Mouse (Mus musculus) adrenal gland, adult 18-20 months (tissue): Measurements from ENCODE around the gene Caskin2. TPM values are rescaled to one million over a fixed set of nuclear protein-coding genes. Genes with fewer than 3 reads are reported as not detected.
"Not testable (repeated sequence)": the region's sequence is repeated elsewhere in the genome, so short reads cannot be mapped to it uniquely, and the experiment has no call there.

Source experiments
- DNase-seq, 2 experiments: peaks; one replicate each; pipeline ENCODE4 v3.0.0; 2021 to 2022; ENCODE audit warnings: low spot score in 2 of 2
- microRNA-seq, 2 experiments: library from miRNA; unstranded; fragments of <30 nt; microRNA quantifications; one replicate each; pipeline ENCODE4 v1.2.0; 2021; ENCODE audit warnings: borderline number of aligned reads in 2 of 2
- total RNA-seq, 2 experiments: library from RNA; stranded (reverse); gene quantifications; 1 replicate in 1 of 2; 2 replicates in 1 of 2; pipeline ENCODE4 v1.2.3; 2021

The Caskin2 gene
- total RNA-seq, 2 experiments from 2014 or later: 55.1 to 59.8 TPM

DNA sequence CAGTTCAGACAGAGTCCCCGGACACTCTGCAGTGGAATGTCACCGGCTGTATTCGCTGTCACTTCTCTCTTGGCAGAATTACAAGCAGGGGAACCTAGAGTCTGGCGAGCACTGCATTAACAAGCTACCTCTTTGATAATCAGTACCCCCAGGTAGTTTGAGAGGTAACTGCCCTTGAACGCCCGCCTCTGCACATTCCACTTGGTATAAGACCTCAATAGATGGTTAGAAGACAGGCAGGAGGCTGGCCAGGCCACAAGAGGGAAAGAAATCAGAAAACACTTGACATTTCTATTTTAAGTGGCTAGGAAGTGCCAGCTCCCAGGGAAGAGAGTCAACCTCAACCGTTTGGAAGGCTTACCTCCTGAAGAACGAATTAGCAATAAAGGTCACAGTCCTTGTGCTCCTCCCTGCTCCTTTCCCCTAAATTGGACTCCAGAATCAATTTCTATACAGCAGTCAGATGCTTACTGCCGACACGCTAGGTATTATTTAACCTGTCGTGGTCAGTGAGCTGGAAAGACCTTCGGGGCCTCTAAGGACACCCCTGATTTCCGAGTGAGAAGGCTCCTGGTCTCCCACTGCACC is 47.0 kb downstream of the Caskin2 start:
- DNase-seq: no peak

GRCm38 (mm10) chr11:115765607-115766141 is 47.8 kb downstream of the Caskin2 start:
- peak in 1 of 2 experiments; percentile 57 for DNase-seq

DNA sequence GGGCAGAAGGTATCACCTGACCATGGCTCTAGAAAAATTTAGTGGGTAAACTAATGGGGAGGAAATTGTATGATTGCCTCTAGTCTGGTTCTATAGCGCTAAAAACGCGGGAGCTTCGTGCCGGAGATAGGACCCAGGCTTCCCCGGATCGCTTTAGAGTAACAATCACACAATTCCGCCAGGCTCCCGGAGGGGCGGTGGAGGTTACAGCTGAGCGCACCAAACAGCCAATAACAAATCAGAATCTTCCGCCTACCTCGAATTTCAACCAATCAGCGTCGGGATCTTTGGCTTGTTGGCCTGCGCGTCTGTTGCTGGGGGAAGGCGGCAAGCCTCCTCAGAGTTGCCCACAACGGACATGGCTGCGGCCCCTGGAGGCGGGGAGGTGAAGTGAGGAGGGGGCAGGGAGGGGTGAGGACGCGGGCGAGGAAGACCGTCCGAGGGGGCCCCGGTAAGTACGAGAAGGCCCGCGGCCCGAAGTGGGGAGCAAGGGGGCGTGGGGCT is 48.3 kb downstream of the Caskin2 start, which contains the start of gene Tmem94:
Tmem94 (plus strand) TSS at position 331 of the 504 bp plus-strand sequence.
- peak; percentile 95 to 97 for DNase-seq

DNA sequence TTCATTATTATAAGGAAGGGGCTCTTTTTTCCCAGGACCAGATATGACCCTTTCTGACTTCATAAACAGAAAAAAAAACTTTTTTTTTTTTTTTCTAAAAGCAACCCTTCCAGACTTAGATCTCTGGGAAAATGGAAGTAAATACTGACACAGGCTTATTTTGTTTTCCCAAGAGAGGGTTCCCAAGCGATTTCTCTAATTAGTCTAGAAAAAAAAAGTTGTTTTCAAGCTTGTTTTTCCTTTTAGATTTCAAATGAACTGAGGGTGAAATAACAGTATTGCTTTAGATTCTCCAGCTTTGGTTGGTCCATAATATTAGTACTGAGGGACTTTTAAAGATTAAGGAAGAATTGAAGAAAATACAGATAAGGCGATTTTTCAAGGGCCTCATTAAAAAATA is 48.7 kb downstream of the Caskin2 start:
- no peak for DNase-seq

DNA sequence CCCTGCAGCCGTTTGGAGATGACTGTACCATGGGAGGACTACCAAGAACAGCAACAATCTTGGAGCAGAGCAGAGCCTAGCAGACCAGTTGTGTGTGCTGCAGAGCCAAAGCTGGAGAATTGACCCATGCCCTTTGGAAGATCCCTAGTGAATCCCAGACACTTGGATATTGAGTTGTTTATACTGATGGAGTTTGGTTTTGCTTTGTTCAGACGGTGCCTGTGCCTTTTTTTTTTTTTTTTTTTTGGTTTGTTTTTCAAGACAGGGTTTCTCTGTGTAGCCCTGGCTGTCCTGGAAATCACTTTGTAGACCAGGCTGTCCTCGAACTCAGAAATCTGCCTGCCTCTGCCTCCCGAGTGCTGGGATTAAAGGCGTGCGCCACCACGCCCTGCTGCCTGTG is 51.3 kb downstream of the Caskin2 start:
- DNase-seq: not testable (repeated sequence)

DNA sequence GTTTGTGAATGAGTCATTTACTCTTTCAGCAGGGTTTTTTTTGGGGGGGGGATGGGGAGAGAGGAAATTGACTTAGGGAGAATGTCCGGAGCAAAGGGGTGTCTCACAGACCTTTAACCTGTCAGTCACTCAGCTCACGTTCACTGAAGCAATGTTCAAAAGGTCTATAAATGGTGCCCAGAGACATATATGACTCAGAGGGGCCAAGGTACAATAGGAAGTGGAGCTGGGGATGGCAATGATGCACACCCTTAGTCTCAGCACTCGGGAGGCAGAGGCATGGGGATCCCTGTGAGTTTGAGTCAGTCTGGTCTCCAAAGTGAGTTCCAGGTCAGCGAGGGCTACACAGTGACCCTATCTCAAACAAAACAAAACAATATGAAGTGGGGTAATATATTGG is 60.0 kb downstream of the Caskin2 start:
- DNase-seq: no peak

DNA sequence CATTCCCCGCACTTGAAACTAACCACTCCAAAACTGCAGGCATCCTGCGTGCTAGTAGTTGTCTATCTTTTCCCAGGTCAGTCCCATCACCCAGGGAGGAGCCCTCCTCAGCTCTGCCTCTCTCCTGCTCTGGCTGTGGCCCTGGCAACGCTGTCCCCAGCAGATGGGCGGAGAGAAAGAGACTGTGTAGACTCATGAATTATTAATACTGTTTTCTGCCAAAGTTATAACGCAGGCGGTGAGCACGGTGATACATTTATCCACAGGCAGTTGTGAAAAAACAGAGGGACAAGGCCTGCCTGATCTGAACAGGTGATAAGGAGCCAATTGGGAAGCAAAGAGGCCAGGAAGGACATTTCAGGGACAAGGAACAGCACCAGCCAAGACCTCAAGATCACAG is 60.8 kb downstream of the Caskin2 start:
- DNase-seq: no peak

GRCm38 (mm10) chr11:115751725-115752124 is 61.7 kb downstream of the Caskin2 start:
- no peak for DNase-seq

GRCm38 (mm10) chr11:115749834-115750233 is 63.6 kb downstream of the Caskin2 start:
- DNase-seq: no peak

Small RNAs within 50 kb of the gene (microRNA-seq; reads per million reads assigned to microRNA genes)
- 0 to 0.95 reads per million in 2 experiments for gene Mir5621

Other genes starting within 250 kb of the Caskin2 start
- gene Nup85, start 249.2 kb downstream of the Caskin2 start, total RNA-seq: 10 to 100 TPM; 33.2 to 43.0 TPM
- 100 to 1,000 TPM; 105 to 107 TPM for gene Mrps7, start 209.7 kb downstream of the Caskin2 start, total RNA-seq
- 10 to 100 TPM; 25.6 to 27.0 TPM for gene Gga3, start 209.6 kb downstream of the Caskin2 start, total RNA-seq
- gene Mif4gd, start 200.7 kb downstream of the Caskin2 start, total RNA-seq: 100 to 1,000 TPM in 1 of 2 experiments, 10 to 100 TPM in 1; 85.4 to 145 TPM
- gene Slc25a19, start 185.3 kb downstream of the Caskin2 start, total RNA-seq: 100 to 1,000 TPM; 108 to 204 TPM
- 100 to 1,000 TPM in 1 of 2 experiments, 10 to 100 TPM in 1; 97.2 to 132 TPM for gene Grb2, start 105.0 kb downstream of the Caskin2 start, total RNA-seq
- 10 to 100 TPM; 57.3 to 70.3 TPM for gene Tmem94, start 48.2 kb downstream of the Caskin2 start, total RNA-seq
- 10 to 100 TPM; 15.5 to 20.3 TPM for gene Tsen54, start 1.1 kb upstream of the Caskin2 start, total RNA-seq
- 1 to 10 TPM; 5.8 to 8.0 TPM for gene Llgl2, start 10.4 kb upstream of the Caskin2 start, total RNA-seq
- gene Myo15b, start 44.8 kb upstream of the Caskin2 start, total RNA-seq: not detected
- under 1 TPM in 1 of 2 experiments, not detected in 1; 0.74 TPM for gene Smim5, start 86.3 kb upstream of the Caskin2 start, total RNA-seq
- not detected for gene Smim6, start 98.4 kb upstream of the Caskin2 start, total RNA-seq
- 10 to 100 TPM; 37.3 to 47.6 TPM for gene Sap30bp, start 119.6 kb upstream of the Caskin2 start, total RNA-seq
- gene Recql5, start 119.8 kb upstream of the Caskin2 start, total RNA-seq: 10 to 100 TPM; 17.1 to 27.1 TPM
- 1 to 10 TPM; 3.1 to 3.7 TPM for gene Itgb4, start 161.1 kb upstream of the Caskin2 start, total RNA-seq
- gene Galk1, start 199.1 kb upstream of the Caskin2 start, total RNA-seq: 10 to 100 TPM; 26.8 to 33.1 TPM
- gene H3f3b, start 214.3 kb upstream of the Caskin2 start, total RNA-seq: 100 to 1,000 TPM; 248 to 269 TPM
- gene Unk, start 216.7 kb upstream of the Caskin2 start, total RNA-seq: 10 to 100 TPM; 16.2 to 19.2 TPM